Mouse (Mus musculus) CH12.LX (cell line): ENCODE results near the gene Oxsr1.

ENCODE experiments used
- CTCF ChIP-seq, 2 experiments: IDR thresholded peaks in 1 of 2; conservative IDR thresholded peaks in 1 of 2; 2 replicates each; pipeline ENCODE4 v1.5.1; 2011 to 2012; ENCODE audit warnings: low read depth in 2 of 2, low read length in 2 of 2, improper control_type of control experiment in 1 of 2, inconsistent platforms in 1 of 2, mild to moderate bottlenecking in 1 of 2, moderate library complexity in 1 of 2
- E2F4 ChIP-seq: IDR thresholded peaks from 2 replicates; pipeline ENCODE4 v1.6.1; 2011; ENCODE audit warnings: low read depth, low read length, improper control_type of control experiment; ENCODE audit not compliant: insufficient replicate concordance
- EP300 ChIP-seq: IDR thresholded peaks from 2 replicates; pipeline ENCODE4 v1.6.1; 2011; ENCODE audit warnings: low read length, improper control_type of control experiment
- GABPA ChIP-seq: IDR thresholded peaks from 2 replicates; pipeline ENCODE4 v1.6.1; 2012; ENCODE audit warnings: low read depth, low read length, improper control_type of control experiment, inconsistent platforms; ENCODE audit not compliant: insufficient replicate concordance
- MAX ChIP-seq: IDR thresholded peaks from 2 replicates; pipeline ENCODE4 v1.6.1; 2011; ENCODE audit warnings: low read length, improper control_type of control experiment
- MEF2A ChIP-seq: IDR thresholded peaks from 2 replicates; pipeline ENCODE4 v1.6.1; 2014; ENCODE audit warnings: low read depth, mild to moderate bottlenecking, inconsistent platforms, low read length, improper control_type of control experiment, borderline replicate concordance
- NELFE ChIP-seq: IDR thresholded peaks from 2 replicates; pipeline ENCODE4 v1.6.1; 2011; ENCODE audit warnings: low read depth, low read length, improper control_type of control experiment
- NRF1 ChIP-seq: IDR thresholded peaks from 2 replicates; pipeline ENCODE4 v1.6.1; 2014; ENCODE audit warnings: low read depth, mild to moderate bottlenecking, inconsistent platforms, low read length, improper control_type of control experiment, moderate library complexity
- POLR2A ChIP-seq: IDR thresholded peaks from 2 replicates; pipeline ENCODE4 v1.6.1; 2011; ENCODE audit warnings: low read depth, mild to moderate bottlenecking, improper control_type of control experiment, low read length
- POLR2AphosphoS2 ChIP-seq: IDR thresholded peaks from 2 replicates; pipeline ENCODE4 v1.6.1; 2011; ENCODE audit warnings: low read depth, low read length, improper control_type of control experiment
- USF1 ChIP-seq: IDR thresholded peaks from 2 replicates; pipeline ENCODE4 v1.6.1; 2014; ENCODE audit warnings: low read depth, mild to moderate bottlenecking, inconsistent platforms, low read length, improper control_type of control experiment

- TF ChIP-seq POLR2A (no peak), CTCF (conservative IDR thresholded peaks at IDR 0.05 in 1 of 2, IDR thresholded peaks at IDR 0.05 in 1 of 2; ENCODE audit: low read depth in 2 of 2, low read length in 2 of 2) (peak; percentile 11 to 90; a peak in 3 of 4 replicates), MEF2A (no peak), MAX (peak; percentile 85), NRF1 (no peak), EP300 (no peak), NELFE (no peak), USF1 (no peak), E2F4 (no peak), POLR2AphosphoS2 (no peak), GABPA (no peak)
Observed at GRCm38 (mm10) chr9:119352060-119352459, 29.8 kb upstream of the Oxsr1 start.
